Mouse (Mus musculus) frontal cortex, postnatal 10 days (tissue): ENCODE results near the gene Rarres2.

ENCODE experiments used
- DNase-seq, 2 experiments: peaks; one replicate each; pipeline ENCODE4 v3.0.0; 2022; ENCODE audit warnings: low spot score in 2 of 2, mixed read lengths in 1 of 2

The Rarres2 gene

DNA sequence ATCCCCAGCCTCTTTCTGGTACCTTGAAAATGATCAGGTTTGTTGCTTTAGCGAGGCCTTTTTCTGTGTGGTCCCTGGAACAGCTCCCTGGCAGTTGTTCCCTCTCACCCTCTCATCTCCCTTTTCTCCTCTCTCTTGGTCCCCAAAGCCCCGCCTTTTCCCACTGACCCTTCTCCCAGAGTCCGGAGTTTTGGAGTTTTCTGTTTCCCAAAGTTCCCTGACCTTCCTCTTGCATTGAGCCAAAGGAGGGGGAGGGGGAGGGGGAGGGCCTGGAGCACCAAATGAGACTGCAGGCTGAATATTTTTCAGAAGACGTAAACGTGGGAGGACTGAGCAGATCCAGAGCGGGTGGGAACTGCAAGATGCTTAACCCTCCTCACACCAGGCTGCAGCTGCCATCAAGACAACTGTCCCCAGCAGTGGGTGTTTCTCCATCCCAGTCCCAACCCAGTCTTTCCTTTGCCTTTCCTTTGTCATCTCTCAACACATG lies at the start of gene Rarres2:
Gene Rarres2, minus strand, starts transcription at position 218 of the 490 bp plus-strand sequence.
- no peak for DNase-seq

DNA sequence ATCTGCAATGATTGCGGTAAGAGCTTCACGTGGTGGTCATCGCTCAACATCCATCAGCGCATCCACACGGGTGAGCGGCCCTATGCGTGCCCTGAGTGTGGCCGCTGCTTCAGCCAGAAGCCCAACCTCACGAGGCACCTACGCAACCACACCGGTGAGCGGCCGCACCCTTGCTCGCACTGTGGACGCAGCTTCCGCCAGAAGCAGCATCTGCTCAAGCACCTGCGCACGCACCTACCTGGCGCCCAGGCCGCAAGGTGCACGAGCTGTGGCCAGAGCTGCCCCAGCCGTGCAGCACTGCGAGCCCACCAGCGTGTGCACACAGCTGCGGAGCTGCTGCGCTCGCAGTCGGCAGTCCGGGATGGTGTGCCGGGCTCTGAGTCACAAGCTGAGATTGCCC lies 47.4 kb upstream of the Rarres2 start:
- DNase-seq, result no peak

DNA sequence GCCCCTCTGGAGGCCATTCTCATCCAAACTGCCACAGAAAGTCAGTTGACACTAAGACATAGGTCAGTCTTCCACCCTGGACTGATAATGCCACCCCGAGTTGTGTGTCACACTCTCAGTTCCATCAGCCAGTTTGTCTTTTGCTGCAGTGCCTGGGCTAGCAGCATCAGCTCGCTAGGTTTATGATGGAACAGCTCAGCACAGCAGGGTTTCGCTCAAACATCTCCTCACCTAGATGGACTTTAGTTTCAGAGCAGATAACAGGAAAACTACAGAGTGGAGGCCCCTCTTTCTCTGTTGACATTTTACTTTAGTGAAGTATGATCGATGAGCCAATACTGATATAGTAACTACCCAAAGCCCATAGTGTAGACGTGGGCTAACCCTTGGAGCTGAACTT lies 42.2 kb upstream of the Rarres2 start:
- DNase-seq, result no peak

DNA sequence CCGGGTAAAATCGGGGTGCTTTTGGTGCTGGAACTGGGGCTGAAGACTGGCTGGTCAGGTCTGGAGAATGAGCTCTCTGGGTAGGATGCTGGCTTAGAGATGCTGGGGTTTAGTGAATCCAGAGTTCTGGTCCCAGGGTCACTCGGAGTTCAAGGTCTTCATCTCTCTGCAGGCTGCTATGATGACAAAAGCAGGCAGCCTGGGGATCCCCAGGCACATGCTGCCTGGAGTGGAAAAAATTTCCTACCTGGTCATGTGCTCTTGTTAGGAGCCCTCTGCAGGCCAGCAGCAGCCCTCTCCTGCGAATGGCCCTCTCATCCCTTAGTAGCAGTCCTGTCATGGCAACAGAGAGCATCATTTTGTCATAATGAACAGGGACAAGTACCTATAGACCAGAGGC lies 40.9 kb upstream of the Rarres2 start:
- DNase-seq, result no peak

GRCm38 (mm10) chr6:48610657-48611056 lies 38.1 kb upstream of the Rarres2 start:
- no peak for DNase-seq

GRCm38 (mm10) chr6:48609512-48609911 lies 36.9 kb upstream of the Rarres2 start:
- no peak for DNase-seq

DNA sequence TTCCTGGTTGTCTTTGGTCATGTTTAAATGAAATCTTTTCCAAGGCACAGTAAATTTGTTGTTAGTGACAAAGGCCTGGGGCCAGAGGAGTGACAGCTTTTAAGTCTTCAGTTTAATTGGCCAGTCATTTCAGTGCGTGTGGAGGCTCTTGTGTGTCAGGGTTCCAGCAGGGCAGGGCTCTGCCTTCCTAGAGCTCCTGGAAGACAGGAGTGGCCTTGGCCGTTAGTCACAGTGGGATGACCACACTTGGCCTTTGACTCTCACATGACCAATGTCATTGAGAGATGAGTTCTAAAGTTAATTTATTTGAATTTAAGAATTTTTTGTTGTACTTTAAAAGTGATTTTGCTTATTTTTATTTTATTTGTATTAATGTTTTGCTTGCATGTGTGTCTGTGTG lies 35.5 kb upstream of the Rarres2 start:
- DNase-seq, result no peak

DNA sequence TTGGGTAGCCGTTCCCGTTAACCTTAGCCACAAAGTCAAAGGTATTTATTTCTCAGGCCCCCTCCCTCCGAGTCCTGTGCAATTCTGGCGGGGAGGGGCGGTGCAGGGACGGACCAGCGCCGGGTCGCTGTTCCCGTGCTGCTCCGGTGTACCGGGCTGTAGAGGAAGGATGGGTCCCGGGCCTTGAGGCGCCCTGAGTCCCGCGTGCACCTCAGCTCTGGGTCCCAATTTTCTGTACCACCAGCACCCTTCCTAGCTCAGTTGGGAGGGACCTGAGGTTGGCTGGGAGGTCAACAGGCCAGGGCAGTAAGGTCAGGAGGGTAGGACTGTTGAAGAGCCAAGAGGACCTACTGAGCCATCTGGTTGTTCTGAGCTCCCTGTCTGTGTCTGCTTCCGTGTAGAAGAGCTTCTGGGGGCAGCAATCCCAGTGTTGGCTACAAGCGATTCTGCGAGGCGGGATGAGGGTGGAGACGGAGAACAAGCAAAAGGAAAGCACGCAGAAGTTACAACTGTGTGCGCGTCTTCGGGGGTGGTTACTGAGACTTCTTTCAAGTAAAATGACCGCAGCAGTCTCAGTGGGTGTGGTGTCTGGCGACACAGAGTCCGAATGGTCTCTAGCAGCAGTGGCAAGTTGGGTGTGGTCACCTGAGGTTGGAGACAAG lies 29.6 kb upstream of the Rarres2 start:
- DNase-seq, result no peak

DNA sequence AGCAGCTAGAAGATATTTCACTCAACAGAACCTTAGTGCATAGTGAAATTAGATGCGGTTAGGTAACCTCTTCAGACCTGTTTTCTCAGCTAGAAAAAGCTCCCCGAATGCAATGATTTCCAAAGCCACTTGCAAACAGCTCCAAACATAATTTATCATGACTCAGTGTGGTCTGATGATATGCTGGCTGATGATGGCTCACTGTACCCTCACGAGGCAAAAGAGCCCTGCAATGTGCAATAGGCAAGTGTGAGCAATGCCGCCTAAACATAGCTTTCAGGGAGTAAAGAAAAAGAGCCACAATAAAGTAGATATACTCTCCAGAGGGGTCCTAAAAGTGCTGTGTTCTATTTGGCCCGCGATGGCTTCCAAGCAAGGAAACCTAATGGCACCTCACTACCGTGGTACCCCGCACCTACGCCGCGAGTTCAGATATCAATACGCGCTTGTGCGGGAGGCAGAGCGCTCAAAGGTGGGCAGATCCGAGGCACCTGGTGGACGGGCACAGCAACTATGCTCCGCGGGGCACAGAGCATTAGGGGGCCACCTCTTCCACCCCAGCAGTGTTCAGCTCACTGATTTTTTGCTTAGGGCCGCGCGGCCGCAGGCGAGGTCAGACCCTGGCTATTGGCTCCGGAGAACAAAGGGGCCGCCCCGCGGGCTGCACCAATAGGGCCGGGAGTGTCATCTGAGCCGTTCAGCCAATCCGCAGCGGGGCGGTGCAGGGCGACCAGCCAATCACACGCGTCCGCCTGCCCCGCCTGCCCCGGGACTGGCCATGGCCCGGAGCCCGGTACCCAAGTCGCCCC lies 28.9 kb upstream of the Rarres2 start, which contains the start of gene Zfp775:
Gene Zfp775, plus strand, starts transcription at position 793 of the 809 bp plus-strand sequence.
- peak; percentile 94 to 95 for DNase-seq

GRCm38 (mm10) chr6:48600594-48600993 lies 28.0 kb upstream of the Rarres2 start:
- DNase-seq, result no peak

DNA sequence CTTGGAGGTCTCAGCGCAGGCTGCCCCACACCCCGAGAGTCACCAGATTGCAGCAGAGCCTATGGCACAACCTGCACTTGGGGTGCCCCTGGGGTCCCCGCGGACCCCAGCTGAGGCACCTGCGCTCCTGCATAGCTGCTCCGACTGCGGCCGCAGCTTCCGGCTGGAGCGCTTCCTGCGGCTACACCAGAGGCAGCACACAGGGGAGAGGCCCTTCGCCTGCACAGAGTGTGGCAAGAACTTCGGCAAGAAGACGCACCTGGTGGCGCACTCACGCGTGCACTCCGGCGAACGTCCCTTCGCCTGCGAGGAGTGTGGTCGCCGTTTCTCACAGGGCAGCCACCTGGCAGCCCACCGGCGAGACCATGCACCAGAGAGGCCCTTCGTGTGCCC lies 24.6 kb upstream of the Rarres2 start:
- no peak for DNase-seq

DNA sequence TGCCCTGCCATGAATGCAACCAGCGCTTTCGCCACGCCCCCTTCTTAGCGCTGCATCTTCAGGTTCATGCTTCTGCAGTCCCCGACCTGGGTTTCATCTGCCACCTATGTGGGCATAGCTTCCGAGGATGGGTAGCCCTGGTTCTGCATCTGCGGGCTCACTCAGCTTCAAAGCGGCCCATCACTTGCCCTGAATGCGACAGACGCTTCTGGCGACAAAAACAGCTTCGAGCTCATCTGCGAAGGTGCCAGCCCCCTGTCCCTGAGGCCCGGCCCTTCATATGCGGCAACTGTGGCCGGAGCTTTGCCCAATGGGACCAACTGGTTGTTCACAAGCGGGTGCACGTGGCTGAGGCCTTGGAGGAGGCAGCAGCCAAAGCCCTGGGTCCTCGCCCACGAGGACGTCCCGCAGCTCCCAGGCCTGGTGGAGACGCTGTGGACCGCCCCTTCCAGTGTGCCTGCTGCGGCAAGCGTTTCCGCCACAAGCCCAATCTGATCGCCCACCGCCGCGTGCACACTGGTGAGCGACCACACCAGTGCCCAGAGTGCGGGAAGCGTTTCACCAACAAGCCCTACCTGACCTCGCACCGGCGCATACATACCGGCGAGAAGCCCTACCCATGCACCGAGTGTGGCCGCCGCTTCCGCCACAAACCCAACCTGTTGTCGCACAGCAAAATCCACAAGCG lies 24.1 kb upstream of the Rarres2 start:
- DNase-seq, result no peak

DNA sequence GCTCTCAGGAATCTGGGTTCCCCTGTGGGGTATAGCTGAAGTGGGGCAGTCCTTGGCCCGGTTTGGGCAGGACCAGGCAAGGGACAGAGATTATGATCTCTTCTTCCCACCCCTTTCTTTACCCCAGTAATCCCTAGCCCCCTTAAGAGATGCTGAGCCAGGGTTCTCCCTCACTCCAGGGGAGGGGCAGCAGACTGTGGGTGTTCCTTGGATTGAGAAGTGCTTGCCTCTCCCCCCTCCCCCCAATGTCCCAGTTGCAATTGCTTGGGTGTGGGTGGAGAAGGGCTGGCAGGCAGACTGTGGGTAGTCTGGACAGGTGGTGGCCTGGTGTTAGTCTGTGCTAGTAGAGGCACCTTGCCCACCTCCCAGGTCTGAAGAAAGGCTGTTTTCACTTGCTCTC lies 22.7 kb upstream of the Rarres2 start:
- DNase-seq, result no peak

GRCm38 (mm10) chr6:48594043-48594738 lies 21.6 kb upstream of the Rarres2 start:
- DNase-seq, result peak; percentile 51 to 57

- peak; percentile 92 to 93 for DNase-seq
Observed at GRCm38 (mm10) chr6:48593158-48594042, 20.8 kb upstream of the Rarres2 start, which contains the start of the genes Repin1 and Gm44965. TSS of gene Repin1 (plus strand) at chr6:48593883. TSS of gene Gm44965 (plus strand) at chr6:48593941.

DNA sequence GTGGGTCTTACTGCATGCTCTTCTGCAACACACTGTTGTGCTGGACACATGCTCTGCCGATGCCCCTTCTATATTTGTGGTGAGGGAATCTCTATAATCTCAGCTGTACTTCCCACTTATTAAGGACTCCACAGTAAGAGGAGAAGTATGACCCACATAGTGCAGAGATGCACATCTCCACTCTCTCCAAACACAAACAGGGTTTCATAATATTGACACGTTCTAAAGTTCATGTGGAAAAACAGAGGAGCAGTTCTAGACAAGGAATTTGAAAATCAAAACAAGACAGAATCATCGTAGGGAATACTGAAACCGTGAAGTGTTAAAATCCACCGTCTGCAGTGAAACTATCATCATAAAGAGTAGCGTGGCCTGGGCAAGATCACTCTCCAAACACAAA lies 19.3 kb upstream of the Rarres2 start:
- DNase-seq, result no peak

DNA sequence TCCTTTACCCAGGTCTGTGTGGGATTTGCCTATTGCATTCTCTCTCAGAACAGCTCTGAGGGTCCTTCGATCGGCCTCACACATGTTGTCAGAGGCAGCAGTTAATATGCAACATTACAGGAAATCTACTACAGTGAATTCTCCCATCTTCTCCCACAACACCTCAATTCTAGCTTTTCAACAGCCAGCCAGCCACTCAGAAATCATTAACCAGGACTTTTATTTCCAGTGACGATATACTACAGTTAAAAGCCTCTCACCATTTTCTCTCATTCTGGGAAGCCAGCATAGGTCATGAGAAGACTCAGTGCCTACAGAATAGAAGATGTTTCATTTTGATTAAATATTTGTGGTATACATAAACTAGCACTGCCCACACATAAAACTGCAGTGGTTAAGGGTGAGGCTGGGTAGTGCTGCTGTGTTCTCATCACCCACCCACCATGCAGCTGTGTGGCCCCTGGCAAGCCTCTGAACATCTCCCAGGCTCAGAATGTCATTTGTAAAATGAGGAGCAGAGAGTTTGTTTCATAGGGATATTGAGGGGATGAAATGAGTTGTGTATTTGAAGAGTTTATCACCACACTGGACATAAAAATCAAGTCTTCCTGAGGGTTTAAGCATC lies 18.7 kb upstream of the Rarres2 start:
- no peak for DNase-seq

DNA sequence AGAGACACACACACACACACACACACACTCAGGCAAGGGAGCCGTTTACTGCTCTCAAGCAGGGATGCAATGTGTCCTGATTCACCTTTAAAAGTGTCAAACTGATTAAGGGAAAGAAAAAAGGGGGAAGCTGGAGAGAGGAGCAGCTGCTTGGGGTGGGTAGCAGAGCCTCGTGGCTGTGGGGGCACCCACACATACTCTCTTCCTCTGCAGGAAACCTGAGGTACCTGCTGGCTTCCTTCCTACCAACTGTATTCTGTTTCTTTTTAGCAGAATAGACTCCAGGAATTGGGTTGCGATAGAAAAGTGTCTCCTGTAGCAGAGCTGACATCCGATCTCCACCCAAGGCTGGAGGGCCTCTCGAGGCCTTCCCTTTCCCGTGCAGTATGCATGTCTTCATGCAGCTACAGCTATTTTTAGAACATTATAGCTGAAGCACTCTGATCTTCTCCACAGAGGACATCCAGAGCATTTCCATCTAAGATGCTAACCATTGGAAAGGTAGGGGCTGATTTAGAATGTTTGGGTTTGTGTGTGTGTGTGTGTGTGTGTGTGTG lies 16.7 kb upstream of the Rarres2 start, which contains the start of gene Gm45021:
Gene Gm45021, plus strand, starts transcription at position 417 of the 557 bp plus-strand sequence.
- DNase-seq, result no peak

- no peak for DNase-seq
Observed at GRCm38 (mm10) chr6:48582037-48582436, 9.4 kb upstream of the Rarres2 start.

DNA sequence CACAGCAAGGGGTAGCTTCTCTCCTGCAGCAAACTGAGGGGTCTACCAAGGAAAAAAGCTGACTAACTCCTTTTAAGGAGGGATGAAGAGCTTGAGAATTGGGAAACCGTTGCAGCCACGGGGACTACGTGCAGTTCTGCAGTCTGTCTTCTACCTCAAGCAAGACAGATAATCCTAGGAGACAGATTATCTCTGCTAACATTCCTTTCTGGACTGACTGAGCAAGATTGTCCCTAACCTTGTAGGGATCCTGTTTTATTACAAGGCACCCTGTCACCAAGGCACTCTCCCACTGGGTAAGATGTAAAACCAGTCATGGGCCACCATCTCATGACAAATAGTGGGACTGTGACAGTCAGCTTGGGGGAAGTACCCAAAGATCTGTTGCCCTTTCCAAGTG lies 8.7 kb upstream of the Rarres2 start:
- DNase-seq, result no peak
